Mouse (Mus musculus) MEL (cell line): ENCODE results near the gene Prim1.

Experiments used
- EP300 ChIP-seq, 2 experiments: IDR thresholded peaks; 2 replicates each; pipeline ENCODE4 v1.6.1; 2011; ENCODE audit warnings: improper control_type of control experiment in 2 of 2, low read length in 2 of 2, low read depth in 1 of 2, mild to moderate bottlenecking in 1 of 2
- MAFK ChIP-seq: IDR thresholded peaks from 2 replicates; pipeline ENCODE4 v1.6.1; 2011; ENCODE audit warnings: low read depth, mild to moderate bottlenecking, low read length, improper control_type of control experiment, borderline replicate concordance
- POLR2A ChIP-seq, 2 experiments: IDR thresholded peaks; 2 replicates each; pipeline ENCODE4 v1.6.1; 2011 to 2012; ENCODE audit warnings: low read length in 2 of 2, mild to moderate bottlenecking in 2 of 2, control low read depth in 1 of 2, improper control_type of control experiment in 1 of 2, low read depth in 1 of 2, moderate library complexity in 1 of 2; ENCODE audit not compliant: control insufficient read depth in 1 of 2, insufficient read depth in 1 of 2, poor library complexity in 1 of 2
- RCOR1 ChIP-seq: IDR thresholded peaks from 2 replicates; pipeline ENCODE4 v1.6.1; 2012; ENCODE audit warnings: low read depth, mild to moderate bottlenecking, inconsistent platforms, low read length, improper control_type of control experiment

DNA sequence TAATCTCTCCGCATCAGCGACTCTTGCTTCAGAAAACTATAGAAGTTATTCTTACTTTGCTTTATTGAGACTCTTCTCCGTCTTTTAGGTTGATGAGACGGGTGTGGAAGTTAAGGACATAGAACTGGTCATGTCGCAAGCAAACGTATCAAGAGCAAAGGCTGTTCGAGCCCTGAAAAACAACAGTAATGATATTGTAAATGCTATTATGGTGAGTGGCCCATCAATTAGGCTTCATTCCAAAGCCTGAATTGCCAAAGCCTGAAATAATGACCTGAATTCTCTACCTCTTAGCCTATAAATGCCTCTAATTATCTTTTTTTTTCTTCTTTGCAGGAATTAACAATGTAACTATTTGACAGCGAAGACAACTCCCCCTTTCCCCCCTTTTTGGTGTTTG is 33.2 kb downstream of the Prim1 start:
- TF ChIP-seq RCOR1: no peak
- no peak for TF ChIP-seq EP300 (IDR thresholded peaks at IDR 0.05; ENCODE audit: low read depth in 1 of 2, low read length in 2 of 2)
- no peak for TF ChIP-seq POLR2A (IDR thresholded peaks at IDR 0.05; ENCODE audit: control insufficient read depth in 1 of 2, insufficient read depth in 1 of 2, low read depth in 1 of 2, low read length in 2 of 2, poor library complexity in 1 of 2)
- no peak for TF ChIP-seq MAFK
